Mouse (Mus musculus): ENCODE data around the gene Txlng.
A peak's percentile ranks its signal among the peaks of the same experiment; 100 is the strongest.
"Not testable (repeated sequence)": the region's sequence is repeated elsewhere in the genome, so short reads cannot be mapped to it uniquely, and the experiment has no call there.

Txlng gene

GRCm38 (mm10) chrX:162829203-162829708, at the start of gene Txlng:
Gene Txlng, minus strand, starts transcription at chrX:162829454.
- DNase-seq: peak; percentile 88

GRCm38 (mm10) chrX:162878236-162878635, 49.0 kb upstream of the Txlng start:
- no peak for DNase-seq

- no peak for DNase-seq
Measured at GRCm38 (mm10) chrX:162873761-162874160, 44.5 kb upstream of the Txlng start.

GRCm38 (mm10) chrX:162871734-162872517, 42.7 kb upstream of the Txlng start:
- peak; percentile 63 for DNase-seq

GRCm38 (mm10) chrX:162868294-162868965, 39.2 kb upstream of the Txlng start:
- DNase-seq: peak; percentile 10

GRCm38 (mm10) chrX:162848682-162849081, 19.4 kb upstream of the Txlng start:
- no peak for DNase-seq

- DNase-seq: no peak
Measured at GRCm38 (mm10) chrX:162845531-162845930, 16.3 kb upstream of the Txlng start.

- DNase-seq: peak; percentile 26
Measured at GRCm38 (mm10) chrX:162844447-162845100, 15.3 kb upstream of the Txlng start.

- DNase-seq: no peak
Measured at GRCm38 (mm10) chrX:162832101-162832500, 2.8 kb upstream of the Txlng start.

- no peak for DNase-seq
Measured at GRCm38 (mm10) chrX:162831542-162831941, 2.3 kb upstream of the Txlng start.

GRCm38 (mm10) chrX:162831036-162831435, 1.8 kb upstream of the Txlng start:
- DNase-seq: no peak

- DNase-seq: not testable (repeated sequence)
Measured at GRCm38 (mm10) chrX:162830313-162830712, 1.1 kb upstream of the Txlng start.

- DNase-seq: peak; percentile 7
Measured at GRCm38 (mm10) chrX:162829741-162830140, 487 bp upstream of the Txlng start.

- no peak for DNase-seq
Measured at GRCm38 (mm10) chrX:162828783-162829182, 471 bp downstream of the Txlng start.

- DNase-seq: no peak
Measured at GRCm38 (mm10) chrX:162828016-162828415, 1.2 kb downstream of the Txlng start.

- DNase-seq: peak; percentile 68
Measured at GRCm38 (mm10) chrX:162800371-162800770, 28.9 kb downstream of the Txlng start.

- peak; percentile 47 for DNase-seq
Measured at GRCm38 (mm10) chrX:162791392-162791791, 37.9 kb downstream of the Txlng start.

- DNase-seq: no peak
Measured at GRCm38 (mm10) chrX:162788372-162788771, 40.9 kb downstream of the Txlng start.

GRCm38 (mm10) chrX:162770726-162771125, 58.5 kb downstream of the Txlng start:
- DNase-seq: no peak

- no peak for DNase-seq
Measured at GRCm38 (mm10) chrX:162761716-162762395, 67.4 kb downstream of the Txlng start.

GRCm38 (mm10) chrX:162760958-162761515, 68.2 kb downstream of the Txlng start:
- DNase-seq: no peak

GRCm38 (mm10) chrX:162760115-162760942, 68.9 kb downstream of the Txlng start, which contains the start of gene Rbbp7:
Gene Rbbp7, plus strand, starts transcription at chrX:162760402.
- DNase-seq: peak; percentile 93
